Mouse (Mus musculus) C2C12 (cell line): ENCODE measurements at regions not wholly inside any gene's neighbourhood (a gene's known extent, or its start where the extent isn't known, plus 50 kb on each side); places are given as distances from the start of the nearest gene placed in this dataset.

Experiments
- CEBPB ChIP-seq: IDR thresholded peaks from one replicate; pipeline ENCODE4 v1.6.1; 2011; ENCODE audit warnings: low read depth, mild to moderate bottlenecking, control low read depth, moderate library complexity
- CTCF ChIP-seq: IDR thresholded peaks from one replicate; pipeline ENCODE4 v1.5.1; 2011; ENCODE audit not compliant: control insufficient read depth, insufficient read depth, insufficient read length
- FOSL1 ChIP-seq: IDR thresholded peaks from one replicate; pipeline ENCODE4 v1.8.0; 2011; ENCODE audit warnings: mild to moderate bottlenecking, low read length; ENCODE audit not compliant: poor library complexity, insufficient read depth, severe bottlenecking
- MAX ChIP-seq: IDR thresholded peaks from one replicate; pipeline ENCODE4 v1.6.1; 2011; ENCODE audit warnings: mild to moderate bottlenecking, control low read depth
- MYOD1 ChIP-seq: IDR thresholded peaks from one replicate; pipeline ENCODE4 v1.6.1; 2011; ENCODE audit warnings: low read depth; ENCODE audit not compliant: control insufficient read depth, insufficient read length
- MYOG ChIP-seq: IDR thresholded peaks from one replicate; pipeline ENCODE4 v1.6.1; 2011; ENCODE audit not compliant: control insufficient read depth, insufficient read length; ENCODE audit errors: extremely low read depth
- USF1 ChIP-seq: IDR thresholded peaks from one replicate; pipeline ENCODE4 v1.6.1; 2011; ENCODE audit warnings: low read depth, mild to moderate bottlenecking, control low read depth, moderate library complexity

DNA sequence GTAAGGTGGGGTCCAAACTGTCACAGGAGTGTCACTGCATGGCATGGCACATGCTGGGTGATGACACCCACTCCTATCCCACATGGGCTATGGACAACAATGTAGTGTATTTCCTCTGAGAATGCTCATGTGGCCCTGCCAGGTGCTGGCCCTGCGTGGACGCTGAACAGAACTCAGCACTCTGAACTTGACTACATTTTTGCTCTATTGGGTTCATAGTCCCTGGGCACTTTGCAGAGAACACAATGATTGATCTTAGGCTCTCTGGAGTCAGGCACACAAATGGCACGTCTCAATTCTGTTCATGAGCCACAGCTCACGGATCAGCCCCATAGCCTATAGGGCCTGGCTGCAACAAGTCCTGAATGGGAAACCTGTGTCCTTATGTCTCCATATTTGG lies 525.0 kb upstream of the Lrrc6 start:
- TF ChIP-seq USF1 (no peak), CTCF (no peak), MAX (no peak), CEBPB (no peak), MYOD1 (no peak), MYOG (no peak), FOSL1 (no peak)
